Mouse (Mus musculus): ENCODE results near the gene Rtn4r. TPM values are rescaled to one million over a fixed set of nuclear protein-coding genes. Genes with fewer than 3 reads are reported as not detected.

Rtn4r gene
- polyA plus RNA-seq, 1 experiment from 2014 or later, result 0.17 TPM

- H3K36me3 ChIP-seq (ENCODE audit: insufficient read depth, low read length), result no peaks in the 10 kb centered on the region
- no peak overlapping the region for H3K27ac ChIP-seq (ENCODE audit: low read length)
- no peaks in the 10 kb centered on the region for H3K9me3 ChIP-seq (ENCODE audit: low read length)
- no peak overlapping the region for H3K9ac ChIP-seq (replicated peaks; ENCODE audit: low read depth)
- H3K27me3 ChIP-seq (replicated peaks; ENCODE audit: insufficient read depth, low read length), result peaks cover 19% of the 10 kb centered on the region
- H3K4me1 ChIP-seq (ENCODE audit: insufficient read depth, low read depth, low read length), result peaks cover 4% of the 10 kb centered on the region; the same call in 1 of the 2 replicates
- ATAC-seq (no peak), DNase-seq (ENCODE audit: low spot score) (no peak)
- TF ChIP-seq CTCF (IDR thresholded peaks at IDR 0.05) (no peak), EP300 (IDR thresholded peaks at IDR 0.05) (no peak)
- no peak overlapping the region for H3K4me3 ChIP-seq (ENCODE audit: low read depth, low read length)
- H3K4me2 ChIP-seq (replicated peaks; ENCODE audit: low read depth, low read length), result no peak overlapping the region
- WGBS, result 63% methylated on average over 1 of the region's 1 CpGs
Measured at GRCm38 (mm10) chr16:18132026-18132425, 4.6 kb downstream of the Rtn4r start.

- 81% methylated on average over 3 of the region's 3 CpGs for WGBS
- peaks cover 13% of the 10 kb centered on the region for H3K27me3 ChIP-seq (replicated peaks; ENCODE audit: insufficient read depth, low read length)
- no peaks in the 10 kb centered on the region for H3K36me3 ChIP-seq (ENCODE audit: insufficient read depth, low read length)
- H3K9ac ChIP-seq (replicated peaks; ENCODE audit: low read depth), result no peak overlapping the region
- TF ChIP-seq EP300 (IDR thresholded peaks at IDR 0.05), result no peak
- no peak for TF ChIP-seq CTCF (IDR thresholded peaks at IDR 0.05)
- DNase-seq (ENCODE audit: low spot score), result no peak
- H3K4me1 ChIP-seq (ENCODE audit: insufficient read depth, low read depth, low read length), result peaks cover 4% of the 10 kb centered on the region; the same call in 1 of the 2 replicates
- H3K27ac ChIP-seq (ENCODE audit: low read length), result no peak overlapping the region
- no peak overlapping the region for H3K4me2 ChIP-seq (replicated peaks; ENCODE audit: low read depth, low read length)
- H3K4me3 ChIP-seq (ENCODE audit: low read depth, low read length), result no peak overlapping the region
- ATAC-seq, result no peak
- no peaks in the 10 kb centered on the region for H3K9me3 ChIP-seq (ENCODE audit: low read length)
Measured at GRCm38 (mm10) chr16:18132575-18132974, 5.1 kb downstream of the Rtn4r start.

GRCm38 (mm10) chr16:18133133-18133920 is 5.9 kb downstream of the Rtn4r start:
- H3K27ac ChIP-seq (ENCODE audit: low read length), result no peak overlapping the region
- DNase-seq (ENCODE audit: low spot score), result no peak
- peaks cover 6% of the 10 kb centered on the region for H3K27me3 ChIP-seq (replicated peaks; ENCODE audit: insufficient read depth, low read length)
- no peak overlapping the region for H3K4me3 ChIP-seq (ENCODE audit: low read depth, low read length)
- H3K9ac ChIP-seq (replicated peaks; ENCODE audit: low read depth), result no peak overlapping the region
- no peak for ATAC-seq
- no peaks in the 10 kb centered on the region for H3K4me1 ChIP-seq (ENCODE audit: insufficient read depth, low read depth, low read length)
- no peak overlapping the region for H3K4me2 ChIP-seq (replicated peaks; ENCODE audit: low read depth, low read length)
- no peaks in the 10 kb centered on the region for H3K9me3 ChIP-seq (ENCODE audit: low read length)
- 73% methylated on average over 5 of the region's 5 CpGs for WGBS
- no peak for TF ChIP-seq CTCF (IDR thresholded peaks at IDR 0.05)
- H3K36me3 ChIP-seq (ENCODE audit: insufficient read depth, low read length), result no peaks in the 10 kb centered on the region

- H3K4me2 ChIP-seq (replicated peaks; ENCODE audit: low read depth, low read length), result no peak overlapping the region
- no peaks in the 10 kb centered on the region for H3K27me3 ChIP-seq (replicated peaks; ENCODE audit: insufficient read depth, low read length)
- DNase-seq (ENCODE audit: low spot score) (no peak), ATAC-seq (no peak)
- H3K4me1 ChIP-seq (ENCODE audit: insufficient read depth, low read depth, low read length), result no peaks in the 10 kb centered on the region
- no peaks in the 10 kb centered on the region for H3K36me3 ChIP-seq (ENCODE audit: insufficient read depth, low read length)
- H3K27ac ChIP-seq (ENCODE audit: low read length), result no peak overlapping the region
- TF ChIP-seq EP300 (IDR thresholded peaks at IDR 0.05) (no peak), CTCF (IDR thresholded peaks at IDR 0.05) (no peak)
- H3K9ac ChIP-seq (replicated peaks; ENCODE audit: low read depth), result no peak overlapping the region
- no peak overlapping the region for H3K4me3 ChIP-seq (ENCODE audit: low read depth, low read length)
- no peaks in the 10 kb centered on the region for H3K9me3 ChIP-seq (ENCODE audit: low read length)
- 67% methylated on average over 5 of the region's 5 CpGs for WGBS
Measured at GRCm38 (mm10) chr16:18135196-18135595, 7.8 kb downstream of the Rtn4r start.

DNA sequence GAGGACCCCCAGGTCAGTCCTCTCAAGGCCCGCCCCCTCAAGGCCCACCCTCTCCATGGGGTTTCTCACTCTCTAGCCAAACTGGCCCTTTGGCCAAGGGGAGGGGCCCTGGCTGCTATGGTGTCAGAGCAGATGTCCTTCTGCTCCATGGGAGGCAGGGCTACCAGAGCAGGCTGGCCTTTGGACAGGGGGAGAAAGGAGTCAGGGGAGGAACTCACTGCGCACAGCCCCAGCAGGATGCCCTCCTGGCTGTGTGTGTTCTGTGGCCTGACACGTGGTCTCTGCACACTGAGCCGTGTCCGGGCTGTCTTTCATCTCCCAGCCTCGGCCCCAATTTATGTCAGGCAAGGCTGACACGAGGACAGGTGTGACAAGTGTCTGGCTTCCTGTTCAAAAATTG is 8.6 kb downstream of the Rtn4r start:
- no peak overlapping the region for H3K27ac ChIP-seq (ENCODE audit: low read length)
- H3K4me3 ChIP-seq (ENCODE audit: low read depth, low read length), result no peak overlapping the region
- DNase-seq (ENCODE audit: low spot score) (no peak), ATAC-seq (no peak)
- H3K9me3 ChIP-seq (ENCODE audit: low read length), result no peaks in the 10 kb centered on the region
- H3K4me2 ChIP-seq (replicated peaks; ENCODE audit: low read depth, low read length), result no peak overlapping the region
- no peaks in the 10 kb centered on the region for H3K36me3 ChIP-seq (ENCODE audit: insufficient read depth, low read length)
- no peak overlapping the region for H3K9ac ChIP-seq (replicated peaks; ENCODE audit: low read depth)
- TF ChIP-seq CTCF (IDR thresholded peaks at IDR 0.05) (no peak), EP300 (IDR thresholded peaks at IDR 0.05) (no peak)
- no peaks in the 10 kb centered on the region for H3K4me1 ChIP-seq (ENCODE audit: insufficient read depth, low read depth, low read length)
- H3K27me3 ChIP-seq (replicated peaks; ENCODE audit: insufficient read depth, low read length), result no peaks in the 10 kb centered on the region
- whole genome bisulfite sequencing, result 56% methylated on average over 7 of the region's 7 CpGs

DNA sequence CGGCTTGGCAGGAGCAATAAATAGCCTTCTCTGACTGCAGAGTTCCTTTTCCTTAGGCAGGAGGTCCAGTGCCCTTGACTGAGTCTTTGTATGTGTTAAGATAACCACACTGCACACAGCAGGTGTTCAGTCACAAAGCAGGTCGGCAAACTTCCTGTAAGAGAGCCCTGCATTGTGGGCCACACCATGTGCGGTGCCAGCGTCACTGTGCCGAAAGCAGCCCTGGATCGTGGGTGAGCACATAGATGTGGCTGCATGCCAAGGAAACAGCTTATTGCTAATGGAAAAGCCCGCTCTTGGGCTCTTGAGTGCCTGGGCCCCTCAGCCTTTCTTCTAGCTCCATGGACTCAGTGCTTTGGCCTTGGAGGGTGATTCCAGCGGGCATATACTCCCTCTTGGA is 16.8 kb downstream of the Rtn4r start:
- H3K9ac ChIP-seq (replicated peaks; ENCODE audit: low read depth), result no peak overlapping the region

More for the DNA sequence above, 16.8 kb downstream of the Rtn4r start:
- Histone ChIP-seq H3K4me3 (ENCODE audit: low read depth, low read length) (no peak overlapping the region), H3K36me3 (ENCODE audit: insufficient read depth, low read length) (no peaks in the 10 kb centered on the region), H3K9me3 (ENCODE audit: low read length) (no peaks in the 10 kb centered on the region), H3K27me3 (replicated peaks; ENCODE audit: insufficient read depth, low read length) (no peaks in the 10 kb centered on the region), H3K4me1 (ENCODE audit: insufficient read depth, low read depth, low read length) (no peaks in the 10 kb centered on the region), H3K4me2 (replicated peaks; ENCODE audit: low read depth, low read length) (no peak overlapping the region), H3K27ac (ENCODE audit: low read length) (no peak overlapping the region)
- 32% methylated on average over 8 of the region's 8 CpGs for WGBS
- no peak for TF ChIP-seq CTCF (IDR thresholded peaks at IDR 0.05)
- TF ChIP-seq EP300 (IDR thresholded peaks at IDR 0.05), result no peak
- DNase-seq (ENCODE audit: low spot score) (peak; percentile 77), ATAC-seq (peak; percentile 52)
